Mouse (Mus musculus): ENCODE results near the gene Cib1. TPM values are rescaled to one million over a fixed set of nuclear protein-coding genes. Genes with fewer than 3 reads are reported as not detected.

Gene Cib1
- polyA plus RNA-seq, 1 experiment from 2014 or later = 114 TPM

DNA sequence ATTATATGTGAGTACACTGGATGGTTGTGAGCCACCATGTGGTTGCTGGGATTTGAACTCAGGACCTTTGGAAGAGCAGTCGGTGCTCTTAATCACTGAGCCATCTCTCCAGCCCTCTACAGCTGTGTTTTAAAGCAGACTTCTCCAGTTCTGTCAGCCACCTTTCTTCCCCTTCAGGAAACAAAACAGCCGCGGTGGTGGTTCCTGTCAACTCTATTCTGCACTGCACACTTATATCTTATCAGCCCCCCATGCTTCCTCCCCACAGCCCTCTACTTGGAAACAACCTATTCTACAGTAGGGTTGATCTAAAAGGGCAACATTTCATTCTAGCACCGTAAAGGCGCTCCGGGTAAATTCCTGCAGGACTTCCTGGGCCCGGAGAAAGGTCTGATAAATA lies 14.2 kb upstream of the Cib1 start:
- no peak for ATAC-seq (replicated peaks; ENCODE audit: low FRiP score)
- 0 out of 2 replicates have a peak overlapping the region, but pooled peaks have one; percentile 21 for H3K27ac ChIP-seq (ENCODE audit: low read depth, low read length)
- H3K27me3 ChIP-seq (replicated peaks; ENCODE audit: control insufficient read depth, insufficient read depth, low read length) = no peaks in the 10 kb centered on the region

DNA sequence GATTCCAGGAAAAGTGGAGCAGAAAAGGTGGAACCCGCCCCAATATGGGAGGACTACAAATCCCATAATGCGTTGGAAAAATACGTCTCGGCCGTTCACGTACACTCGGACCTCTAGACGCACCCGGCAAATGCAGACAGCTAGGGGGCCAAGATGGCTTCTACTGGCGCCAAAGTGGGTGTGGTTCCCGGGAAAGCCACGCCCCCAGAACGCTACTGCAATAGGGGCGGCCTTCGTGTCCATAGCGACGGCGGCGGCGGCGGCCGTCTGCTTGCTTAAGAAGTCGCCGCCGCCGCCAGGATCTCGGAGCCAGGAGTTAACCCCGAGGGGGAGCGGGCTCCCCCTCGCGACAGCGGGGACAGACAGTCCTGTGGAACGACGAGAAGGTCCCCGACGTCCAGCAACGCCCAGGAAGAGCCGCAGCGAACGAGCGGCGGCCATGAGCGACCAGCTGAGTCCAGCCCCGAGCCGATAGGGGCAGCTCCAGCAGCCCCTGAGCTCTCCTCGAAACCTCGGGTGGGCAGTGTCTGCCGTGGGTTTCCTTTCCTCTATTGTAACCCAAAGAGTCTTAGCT lies 13.6 kb upstream of the Cib1 start, which contains the start of gene Ttll13:
TSS of gene Ttll13 (plus strand) at position 229 of the 574 bp plus-strand sequence.
- DNase-seq (ENCODE audit: low spot score) (peak; percentile 96), ATAC-seq (replicated peaks; ENCODE audit: low FRiP score) (peak; percentile 98)
- Histone ChIP-seq H3K9me3 (ENCODE audit: control insufficient read depth, low read length) (no peaks in the 10 kb centered on the region), H3K36me3 (ENCODE audit: control insufficient read depth, insufficient read depth, low read length) (no peaks in the 10 kb centered on the region), H3K9ac (ENCODE audit: low read depth, low read length) (peak within 1 kb of the TSS; percentile 71), H3K27me3 (replicated peaks; ENCODE audit: control insufficient read depth, insufficient read depth, low read length) (no peaks in the 10 kb centered on the region), H3K4me2 (peak within 1 kb of the TSS; percentile 75), H3K27ac (ENCODE audit: low read depth, low read length) (peak within 1 kb of the TSS; percentile 54), H3K4me3 (ENCODE audit: low read depth, low read length) (peak within 1 kb of the TSS; percentile 64), H3K4me1 (replicated peaks; ENCODE audit: control insufficient read depth, insufficient read depth, low read length) (peaks cover 7% of the 10 kb centered on the region)
- under 1% methylated on average over 48 of the region's 48 CpGs for WGBS

More for the DNA sequence above, 14.2 kb upstream of the Cib1 start:
- Histone ChIP-seq H3K4me3 (ENCODE audit: low read depth, low read length) (peak overlapping the region; percentile 64), H3K36me3 (ENCODE audit: control insufficient read depth, insufficient read depth, low read length) (no peaks in the 10 kb centered on the region), H3K9ac (ENCODE audit: low read depth, low read length) (peak overlapping the region; percentile 71; the same call in 1 of the 2 replicates), H3K4me2 (peak overlapping the region; percentile 75), H3K9me3 (ENCODE audit: control insufficient read depth, low read length) (no peaks in the 10 kb centered on the region), H3K4me1 (replicated peaks; ENCODE audit: control insufficient read depth, insufficient read depth, low read length) (peaks cover 7% of the 10 kb centered on the region)
- no peak for DNase-seq (ENCODE audit: low spot score)
- 32% methylated on average over 7 of the region's 7 CpGs for WGBS

DNA sequence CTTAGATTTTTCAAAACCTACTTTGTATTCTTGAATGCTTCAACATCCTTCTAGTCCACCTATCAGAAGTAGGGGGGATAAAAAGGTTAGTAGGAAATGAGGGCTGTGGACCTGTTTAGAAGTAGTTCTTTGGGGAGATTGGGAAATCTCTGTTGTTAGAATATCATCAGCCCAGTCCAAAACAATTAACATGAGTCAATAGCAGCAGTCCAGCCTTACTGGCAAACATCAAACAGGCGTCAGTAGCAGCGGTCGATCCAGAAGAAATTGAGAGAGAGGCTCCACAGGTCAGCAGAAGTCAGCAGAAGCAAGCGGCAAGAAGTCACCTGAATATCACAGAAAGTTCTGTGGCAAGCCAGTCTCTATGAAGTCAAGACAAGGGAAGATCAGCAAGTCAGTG lies 12.2 kb upstream of the Cib1 start:
- Histone ChIP-seq H3K4me1 (replicated peaks; ENCODE audit: control insufficient read depth, insufficient read depth, low read length) (peaks cover 7% of the 10 kb centered on the region), H3K9me3 (ENCODE audit: control insufficient read depth, low read length) (no peaks in the 10 kb centered on the region), H3K4me2 (no peak overlapping the region), H3K9ac (ENCODE audit: low read depth, low read length) (no peak overlapping the region), H3K27me3 (replicated peaks; ENCODE audit: control insufficient read depth, insufficient read depth, low read length) (no peaks in the 10 kb centered on the region), H3K4me3 (ENCODE audit: low read depth, low read length) (no peak overlapping the region), H3K27ac (ENCODE audit: low read depth, low read length) (no peak overlapping the region), H3K36me3 (ENCODE audit: control insufficient read depth, insufficient read depth, low read length) (peaks cover 6% of the 10 kb centered on the region)
- no peak for DNase-seq (ENCODE audit: low spot score)
- ATAC-seq (replicated peaks; ENCODE audit: low FRiP score) = no peak
- WGBS = 93% methylated on average over 4 of the region's 4 CpGs

DNA sequence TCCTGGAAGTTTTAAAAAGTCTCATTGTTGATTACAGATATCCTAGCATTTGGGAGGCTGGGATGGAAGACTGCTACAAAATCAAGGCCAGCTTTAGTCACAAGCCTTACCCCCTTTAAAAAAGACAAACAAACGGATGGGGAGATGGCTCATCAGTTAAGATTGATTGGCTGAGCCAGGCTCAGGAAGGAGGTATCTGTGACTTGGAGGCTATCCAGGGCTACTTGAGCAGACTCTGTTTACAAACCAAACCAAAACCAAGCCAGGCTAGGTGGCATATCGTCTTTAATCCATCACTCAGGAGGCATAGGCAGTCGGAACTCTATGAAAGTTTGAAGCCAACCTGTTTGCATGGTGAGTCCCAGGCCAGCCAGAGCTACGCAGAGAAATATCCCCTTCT lies 9.0 kb upstream of the Cib1 start:
- Histone ChIP-seq H3K4me1 (replicated peaks; ENCODE audit: control insufficient read depth, insufficient read depth, low read length) (peaks cover 2% of the 10 kb centered on the region; the same call in 1 of the 2 replicates), H3K27me3 (replicated peaks; ENCODE audit: control insufficient read depth, insufficient read depth, low read length) (no peaks in the 10 kb centered on the region), H3K4me3 (ENCODE audit: low read depth, low read length) (no peak overlapping the region), H3K9ac (ENCODE audit: low read depth, low read length) (no peak overlapping the region), H3K27ac (ENCODE audit: low read depth, low read length) (no peak overlapping the region), H3K9me3 (ENCODE audit: control insufficient read depth, low read length) (no peaks in the 10 kb centered on the region), H3K36me3 (ENCODE audit: control insufficient read depth, insufficient read depth, low read length) (peaks cover 15% of the 10 kb centered on the region), H3K4me2 (no peak overlapping the region)
- 84% methylated on average over 4 of the region's 4 CpGs for WGBS
- no peak for DNase-seq (ENCODE audit: low spot score)
- no peak for ATAC-seq (replicated peaks; ENCODE audit: low FRiP score)

DNA sequence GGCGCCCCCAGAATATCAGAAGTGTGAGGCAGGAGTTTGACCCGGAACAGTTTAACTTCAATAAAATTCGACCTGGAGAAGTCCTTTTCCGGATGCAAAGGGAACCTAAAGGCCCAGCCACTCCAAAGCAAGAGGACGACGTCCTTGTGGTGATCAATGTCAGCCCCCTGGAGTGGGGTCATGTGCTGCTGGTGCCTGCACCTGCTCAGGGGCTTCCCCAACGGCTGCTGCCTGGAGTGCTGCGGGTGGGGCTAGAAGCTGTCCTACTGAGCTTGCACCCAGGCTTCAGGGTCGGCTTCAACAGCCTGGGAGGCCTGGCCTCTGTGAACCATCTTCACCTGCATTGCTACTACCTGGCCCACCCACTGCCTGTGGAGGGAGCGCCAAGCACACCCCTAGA lies 5.9 kb upstream of the Cib1 start:
- ATAC-seq (replicated peaks; ENCODE audit: low FRiP score) = no peak
- no peak for DNase-seq (ENCODE audit: low spot score)
- H3K9ac ChIP-seq (ENCODE audit: low read depth, low read length) = no peak overlapping the region
- no peaks in the 10 kb centered on the region for H3K27me3 ChIP-seq (replicated peaks; ENCODE audit: control insufficient read depth, insufficient read depth, low read length)
- peaks cover 4% of the 10 kb centered on the region for H3K4me1 ChIP-seq (replicated peaks; ENCODE audit: control insufficient read depth, insufficient read depth, low read length)
- H3K4me2 ChIP-seq = no peak overlapping the region
- WGBS = 90% methylated on average over 10 of the region's 10 CpGs
- no peaks in the 10 kb centered on the region for H3K9me3 ChIP-seq (ENCODE audit: control insufficient read depth, low read length)
- no peak overlapping the region for H3K4me3 ChIP-seq (ENCODE audit: low read depth, low read length)
- no peak overlapping the region for H3K27ac ChIP-seq (ENCODE audit: low read depth, low read length)
- H3K36me3 ChIP-seq (ENCODE audit: control insufficient read depth, insufficient read depth, low read length) = peaks cover 15% of the 10 kb centered on the region

DNA sequence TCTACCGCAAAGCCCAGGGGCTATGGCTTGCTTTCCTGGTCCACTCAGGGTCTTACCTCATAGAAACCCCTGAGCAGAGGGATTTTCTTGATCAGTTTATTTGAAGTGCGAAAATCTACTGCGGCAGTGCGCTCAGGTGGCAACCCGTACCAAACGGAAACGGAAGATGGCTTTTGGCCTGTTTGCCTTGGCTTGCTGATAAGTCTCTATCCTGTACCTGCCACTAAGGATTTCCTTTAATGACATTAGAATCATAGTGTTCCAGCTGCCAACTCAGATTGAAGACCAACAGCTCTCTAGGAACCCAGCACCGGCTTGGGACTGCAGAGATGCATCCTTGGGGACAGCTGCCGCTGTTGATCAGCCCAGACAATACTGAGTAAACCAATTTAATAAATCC lies 1.2 kb upstream of the Cib1 start:
- H3K36me3 ChIP-seq (ENCODE audit: control insufficient read depth, insufficient read depth, low read length) = peaks cover 3% of the 10 kb centered on the region
- H3K4me2 ChIP-seq = peak overlapping the region; percentile 80
- peak overlapping the region; percentile 48 for H3K9ac ChIP-seq (ENCODE audit: low read depth, low read length)
- H3K9me3 ChIP-seq (ENCODE audit: control insufficient read depth, low read length) = no peaks in the 10 kb centered on the region
- H3K4me3 ChIP-seq (ENCODE audit: low read depth, low read length) = peak overlapping the region; percentile 83
- 48% methylated on average over 9 of the region's 9 CpGs for WGBS
- DNase-seq (ENCODE audit: low spot score) = no peak
- H3K27ac ChIP-seq (ENCODE audit: low read depth, low read length) = no peak overlapping the region
- peaks cover 22% of the 10 kb centered on the region for H3K4me1 ChIP-seq (replicated peaks; ENCODE audit: control insufficient read depth, insufficient read depth, low read length)
- H3K27me3 ChIP-seq (replicated peaks; ENCODE audit: control insufficient read depth, insufficient read depth, low read length) = no peaks in the 10 kb centered on the region
- no peak for ATAC-seq (replicated peaks; ENCODE audit: low FRiP score)

DNA sequence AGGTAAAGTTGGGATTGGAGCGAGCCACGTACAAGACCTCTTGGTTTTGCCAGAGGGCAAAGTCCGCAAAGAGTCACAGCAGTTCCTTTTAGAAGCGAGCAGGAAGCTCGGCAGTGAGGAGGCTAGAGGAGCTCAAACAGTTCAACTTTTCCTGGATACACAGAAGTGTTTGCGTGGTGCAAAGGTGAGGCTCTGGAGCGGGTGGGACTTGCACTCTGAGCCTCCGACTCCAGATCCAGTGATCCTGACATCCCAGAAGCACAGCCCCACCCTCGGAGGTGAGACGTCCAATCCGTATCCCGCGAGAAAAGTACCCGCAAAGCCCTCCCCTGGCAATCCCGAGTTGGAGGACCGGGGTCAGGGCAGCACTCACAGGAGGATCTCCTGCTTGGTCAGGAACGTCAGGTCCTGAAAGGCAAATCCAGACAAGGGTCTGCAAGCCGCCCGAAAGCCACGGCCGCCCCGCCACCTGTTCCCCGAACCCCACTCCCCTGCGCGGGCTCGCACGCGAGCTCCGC lies 583 bp downstream of the Cib1 start:
- no peaks in the 10 kb centered on the region for H3K9me3 ChIP-seq (ENCODE audit: control insufficient read depth, low read length)
- peak overlapping the region; percentile 71 for H3K9ac ChIP-seq (ENCODE audit: low read depth, low read length)
- peak overlapping the region; percentile 86 for H3K4me2 ChIP-seq
- peak overlapping the region; percentile 83 for H3K4me3 ChIP-seq (ENCODE audit: low read depth, low read length)
- H3K27me3 ChIP-seq (replicated peaks; ENCODE audit: control insufficient read depth, insufficient read depth, low read length) = no peaks in the 10 kb centered on the region
- H3K36me3 ChIP-seq (ENCODE audit: control insufficient read depth, insufficient read depth, low read length) = peaks cover 8% of the 10 kb centered on the region; the same call in 1 of the 2 replicates
- no peak; the same call in 1 of the 2 replicates for ATAC-seq (replicated peaks; ENCODE audit: low FRiP score)
- no peak for DNase-seq (ENCODE audit: low spot score)
- H3K4me1 ChIP-seq (replicated peaks; ENCODE audit: control insufficient read depth, insufficient read depth, low read length) = peaks cover 22% of the 10 kb centered on the region
- 1% methylated on average over 28 of the region's 29 CpGs for WGBS
- H3K27ac ChIP-seq (ENCODE audit: low read depth, low read length) = peak overlapping the region; percentile 77

DNA sequence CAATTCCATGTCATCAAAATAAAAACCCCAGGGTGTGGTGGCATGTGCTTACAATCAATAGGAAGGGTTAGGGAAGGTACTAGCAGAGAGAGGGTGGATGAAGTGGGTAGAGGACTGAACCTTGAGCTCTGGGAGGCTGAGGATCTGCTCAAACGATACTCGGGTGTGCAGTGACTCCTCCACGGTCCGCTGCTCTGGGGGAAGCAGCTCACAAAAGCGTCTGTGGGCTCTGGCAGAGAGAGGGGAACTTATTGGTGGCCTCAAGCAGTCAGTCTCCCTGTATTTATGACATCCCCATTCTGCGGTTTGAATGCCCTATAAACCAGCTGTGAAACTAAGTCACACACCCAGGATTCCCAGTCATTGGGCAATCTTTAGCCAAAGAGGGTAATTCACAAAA lies 2.4 kb downstream of the Cib1 start:
- Histone ChIP-seq H3K36me3 (ENCODE audit: control insufficient read depth, insufficient read depth, low read length) (peaks cover 11% of the 10 kb centered on the region), H3K9ac (ENCODE audit: low read depth, low read length) (no peak overlapping the region), H3K27me3 (replicated peaks; ENCODE audit: control insufficient read depth, insufficient read depth, low read length) (no peaks in the 10 kb centered on the region), H3K4me3 (ENCODE audit: low read depth, low read length) (no peak overlapping the region), H3K4me1 (replicated peaks; ENCODE audit: control insufficient read depth, insufficient read depth, low read length) (peaks cover 22% of the 10 kb centered on the region), H3K4me2 (peak overlapping the region; percentile 22; the same call in 1 of the 2 replicates), H3K9me3 (ENCODE audit: control insufficient read depth, low read length) (no peaks in the 10 kb centered on the region), H3K27ac (ENCODE audit: low read depth, low read length) (no peak overlapping the region)
- ATAC-seq (replicated peaks; ENCODE audit: low FRiP score) (no peak), DNase-seq (ENCODE audit: low spot score) (no peak)
- WGBS = 66% methylated on average over 6 of the region's 6 CpGs

DNA sequence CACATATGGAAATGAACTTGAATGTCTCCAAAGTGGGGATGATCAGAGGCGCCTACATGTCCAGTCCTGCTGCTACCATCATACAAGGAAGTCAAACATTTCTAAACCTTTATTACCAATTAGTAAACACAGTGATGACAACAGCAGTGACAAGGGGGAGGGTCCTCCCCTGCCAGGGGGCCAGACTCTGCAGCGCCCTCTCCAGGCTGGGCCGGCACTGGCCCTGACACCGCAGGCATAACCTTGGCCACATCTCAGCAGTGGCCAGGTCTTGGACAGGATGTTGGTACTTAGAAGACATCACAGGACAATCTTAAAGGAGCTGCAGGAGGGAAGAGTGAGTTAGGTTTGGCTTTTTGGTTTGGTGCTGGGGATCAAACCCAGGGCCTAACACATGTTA lies 5.5 kb downstream of the Cib1 start:
- Histone ChIP-seq H3K4me1 (replicated peaks; ENCODE audit: control insufficient read depth, insufficient read depth, low read length) (peaks cover 18% of the 10 kb centered on the region), H3K36me3 (ENCODE audit: control insufficient read depth, insufficient read depth, low read length) (peaks cover 23% of the 10 kb centered on the region), H3K9ac (ENCODE audit: low read depth, low read length) (no peak overlapping the region), H3K9me3 (ENCODE audit: control insufficient read depth, low read length) (no peaks in the 10 kb centered on the region), H3K4me2 (no peak overlapping the region), H3K4me3 (ENCODE audit: low read depth, low read length) (no peak overlapping the region), H3K27me3 (replicated peaks; ENCODE audit: control insufficient read depth, insufficient read depth, low read length) (no peaks in the 10 kb centered on the region), H3K27ac (ENCODE audit: low read depth, low read length) (no peak overlapping the region)
- ATAC-seq (replicated peaks; ENCODE audit: low FRiP score) (no peak), DNase-seq (ENCODE audit: low spot score) (no peak)
- 91% methylated on average over 4 of the region's 4 CpGs for WGBS
